Mouse (Mus musculus) E14TG2a.4 (cell line): ENCODE data around the gene 4930432M17Rik.

Experiments used
- CTCF ChIP-seq: conservative IDR thresholded peaks from 2 replicates; pipeline ENCODE4 v1.5.1; 2014; ENCODE audit warnings: low read length
- NANOG ChIP-seq: IDR thresholded peaks from 2 replicates; pipeline ENCODE4 v1.6.1; 2014; ENCODE audit warnings: borderline replicate concordance, low read length, mixed read lengths
- POU5F1 ChIP-seq: IDR thresholded peaks from 2 replicates; pipeline ENCODE4 v1.6.1; 2014; ENCODE audit warnings: low read length, borderline replicate concordance

DNA sequence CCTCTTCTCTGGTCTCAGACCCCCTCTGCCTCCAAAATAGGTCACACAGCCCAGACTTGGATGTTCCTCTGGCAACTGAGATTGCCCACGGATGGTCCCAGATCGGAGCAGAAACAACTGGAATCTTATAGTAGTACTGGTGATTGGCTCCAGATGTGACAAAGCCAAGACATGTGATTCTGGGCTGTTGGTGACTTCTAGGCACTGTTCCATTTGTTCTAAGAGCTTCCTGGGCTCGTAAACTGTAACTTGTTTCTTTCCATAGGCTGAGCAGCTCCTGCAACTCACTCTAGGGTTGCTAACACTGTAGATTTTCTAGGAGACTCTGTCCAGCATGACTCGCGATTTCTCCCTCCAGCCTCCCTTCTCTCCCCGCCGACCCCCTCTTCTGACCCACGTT lies 48.1 kb downstream of the 4930432M17Rik start:
- TF ChIP-seq CTCF (no peak), NANOG (no peak), POU5F1 (no peak)
